8 mouse cellular contexts compared by ENCODE assay signal in genomic region chr4:121004679-121005078, GRCm38 (mm10). TPM values are rescaled to one million over a fixed set of nuclear protein-coding genes. Genes with fewer than 3 reads are reported as not detected.
A peak's percentile ranks its signal among the peaks of the same experiment; 100 is the strongest.
DNase-seq lines count a peak whose midpoint lies in the region; ATAC-seq and TF ChIP-seq lines count a peak whose summit lies in the region.

No protein-coding gene starts in this region.

- peaks cover 22% of the 10 kb centered on the region for H3K4me1 ChIP-seq in heart, adult 2 months (ENCODE audit: control insufficient read depth, insufficient read depth, low read length)
- H3K4me1 ChIP-seq in midbrain, embryonic 15.5 days: peaks cover 32% of the 10 kb centered on the region
- H3K4me1 ChIP-seq in midbrain, embryonic 11.5 days (ENCODE audit: control insufficient read depth, insufficient read depth, low read length): peaks cover 17% of the 10 kb centered on the region
- H3K4me1 ChIP-seq in small intestine, adult 2 months (ENCODE audit: control insufficient read depth, insufficient read depth, insufficient read length, low read length): peaks cover 18% of the 10 kb centered on the region
- peaks cover 24% of the 10 kb centered on the region for H3K4me1 ChIP-seq in forebrain, embryonic 14.5 days (ENCODE audit: control insufficient read depth, insufficient read depth, low read length)

- peaks cover 27% of the 10 kb centered on the region for H3K36me3 ChIP-seq in heart, adult 2 months (ENCODE audit: control insufficient read depth, insufficient read depth, low read length)
- H3K36me3 ChIP-seq in midbrain, embryonic 15.5 days (replicated peaks): no peaks in the 10 kb centered on the region
- H3K36me3 ChIP-seq in midbrain, embryonic 11.5 days (ENCODE audit: control insufficient read depth, insufficient read depth, low read length): no peaks in the 10 kb centered on the region
- H3K36me3 ChIP-seq in small intestine, adult 2 months (ENCODE audit: control insufficient read depth, insufficient read depth, low read length): no peaks in the 10 kb centered on the region
- H3K36me3 ChIP-seq in forebrain, embryonic 14.5 days (ENCODE audit: control insufficient read depth, insufficient read depth, low read length): no peaks in the 10 kb centered on the region

- TF ChIP-seq CTCF in heart, adult 2 months (IDR thresholded peaks at IDR 0.05): no peak
- TF ChIP-seq CTCF in small intestine, adult 2 months (IDR thresholded peaks at IDR 0.05; ENCODE audit: extremely low read depth, insufficient read length, insufficient replicate concordance, low read depth, low read length): no peak

- TF ChIP-seq POLR2A in heart, adult 2 months (IDR thresholded peaks at IDR 0.05; ENCODE audit: insufficient read depth, low read depth, low read length): no peak
- TF ChIP-seq POLR2A in small intestine, adult 2 months (IDR thresholded peaks at IDR 0.05; ENCODE audit: low read depth, low read length): no peak

- 26% methylated on average over 4 of the region's 4 CpGs for WGBS in heart, adult 2 months
- WGBS in midbrain, embryonic 15.5 days: 88% methylated on average over 4 of the region's 4 CpGs
- WGBS in midbrain, embryonic 11.5 days: 86% methylated on average over 4 of the region's 4 CpGs
- WGBS in small intestine, adult 2 months: 52% methylated on average over 4 of the region's 4 CpGs
- 92% methylated on average over 4 of the region's 4 CpGs for WGBS in forebrain, embryonic 14.5 days

- peak in 1 of 2 experiments; percentile 24 for DNase-seq in heart, adult 2 months
- DNase-seq in heart, postnatal 4 days: no peak
- no peak for DNase-seq in midbrain, embryonic 11.5 days (ENCODE audit: low spot score, missing footprints)
- peak; percentile 68 for DNase-seq in induced T-regulatory cell, adult 2 months (ENCODE audit: low read depth)
- no peak for DNase-seq in layer of hippocampus, adult 9-10 months (ENCODE audit: low spot score)
- no peak for DNase-seq in forebrain, embryonic 14.5 days (ENCODE audit: low spot score)

- peak overlapping the region; percentile 31; the same call in 1 of the 2 replicates for H3K27ac ChIP-seq in heart, adult 2 months
- H3K27ac ChIP-seq in midbrain, embryonic 15.5 days: peak overlapping the region; percentile 81; the same call in 1 of the 2 replicates
- no peak overlapping the region for H3K27ac ChIP-seq in midbrain, embryonic 11.5 days (ENCODE audit: low read depth, low read length)
- H3K27ac ChIP-seq in small intestine, adult 2 months (ENCODE audit: insufficient read depth, low read depth, low read length): peak overlapping the region; percentile 57
- H3K27ac ChIP-seq in forebrain, embryonic 14.5 days (ENCODE audit: low read depth, low read length): no peak overlapping the region

- H3K9ac ChIP-seq in heart, adult 2 months (ENCODE audit: low read depth, low read length): no peak overlapping the region
- H3K9ac ChIP-seq in midbrain, embryonic 15.5 days: no peak overlapping the region
- no peak overlapping the region for H3K9ac ChIP-seq in midbrain, embryonic 11.5 days (ENCODE audit: low read length)
- H3K9ac ChIP-seq in forebrain, embryonic 14.5 days (ENCODE audit: low read length): no peak overlapping the region

- no peaks in the 10 kb centered on the region for H3K27me3 ChIP-seq in heart, adult 2 months (ENCODE audit: control insufficient read depth, insufficient read depth, low read length)
- H3K27me3 ChIP-seq in midbrain, embryonic 15.5 days (replicated peaks): no peaks in the 10 kb centered on the region
- H3K27me3 ChIP-seq in midbrain, embryonic 11.5 days (ENCODE audit: control insufficient read depth, insufficient read depth, low read length): no peaks in the 10 kb centered on the region; the same call in 1 of the 2 replicates
- no peaks in the 10 kb centered on the region for H3K27me3 ChIP-seq in small intestine, adult 2 months (ENCODE audit: control insufficient read depth, insufficient read depth, low read length)
- no peaks in the 10 kb centered on the region for H3K27me3 ChIP-seq in forebrain, embryonic 14.5 days (replicated peaks; ENCODE audit: control insufficient read depth, insufficient read depth, low read length)

- no peak for TF ChIP-seq EP300 in heart, adult 2 months (IDR thresholded peaks at IDR 0.05; ENCODE audit: insufficient read depth, low read depth, low read length)

- peaks cover 2% of the 10 kb centered on the region for H3K79me2 ChIP-seq in heart, adult 2 months (replicated peaks; ENCODE audit: control insufficient read depth, insufficient read depth, low read length)

- H3K4me3 ChIP-seq in heart, adult 2 months: no peak overlapping the region
- H3K4me3 ChIP-seq in midbrain, embryonic 15.5 days: no peak overlapping the region
- H3K4me3 ChIP-seq in midbrain, embryonic 11.5 days (ENCODE audit: low read depth, low read length): no peak overlapping the region
- no peak overlapping the region for H3K4me3 ChIP-seq in small intestine, adult 2 months (ENCODE audit: low read depth, low read length)
- no peak overlapping the region for H3K4me3 ChIP-seq in forebrain, embryonic 14.5 days (ENCODE audit: low read depth, low read length)

- H3K9me3 ChIP-seq in midbrain, embryonic 15.5 days: no peaks in the 10 kb centered on the region
- no peaks in the 10 kb centered on the region for H3K9me3 ChIP-seq in midbrain, embryonic 11.5 days (ENCODE audit: control insufficient read depth, low read length)
- no peaks in the 10 kb centered on the region for H3K9me3 ChIP-seq in forebrain, embryonic 14.5 days (replicated peaks; ENCODE audit: control insufficient read depth, low read length)

- no peak overlapping the region for H3K4me2 ChIP-seq in midbrain, embryonic 15.5 days
- H3K4me2 ChIP-seq in midbrain, embryonic 11.5 days: no peak overlapping the region
- H3K4me2 ChIP-seq in forebrain, embryonic 14.5 days (ENCODE audit: low read length): no peak overlapping the region

- intact Hi-C loops in heart, adult 2 months (cut with DNase I): no loop called here

- ATAC-seq in midbrain, embryonic 15.5 days (replicated peaks): no peak
- no peak for ATAC-seq in midbrain, embryonic 11.5 days (ENCODE audit: low FRiP score)
- ATAC-seq in forebrain, embryonic 14.5 days: no peak

RNA-seq across cellular contexts. Expression of gene Smap2, which starts 12.4 kb away (rescaled TPM):
- 10 to 100 TPM; 44.2 to 49.6 TPM for total RNA-seq in heart, adult 2 months (2021)
- 26.7 and 32.2 TPM in 2 replicates for polyA plus RNA-seq in heart, adult 2 months (2012; rRNA removed)
- total RNA-seq in heart, postnatal 4 days (2021): 10 to 100 TPM; 29.2 to 31.0 TPM
- 45.1 and 46.6 TPM in 2 replicates for polyA plus RNA-seq in midbrain, embryonic 15.5 days (2015; fragmentation: Nextera tagmentation; extraction: Ambion mirVana)
- 17.6 and 18.1 TPM in 2 replicates for polyA plus RNA-seq in midbrain, embryonic 11.5 days (2014; fragmentation: Nextera tagmentation; extraction: Ambion mirVana)
- 12.1 and 28.1 TPM in 2 replicates for polyA plus RNA-seq in small intestine, adult 2 months (2012; rRNA removed)
- 35.3 and 40.9 TPM in 2 replicates for polyA plus RNA-seq in forebrain, embryonic 14.5 days (2014; fragmentation: Nextera tagmentation; extraction: Ambion mirVana)

RNA-seq across cellular contexts. Expression of gene Col9a2, which starts 34.5 kb away (rescaled TPM):
- not detected for total RNA-seq in heart, adult 2 months (2021)
- polyA plus RNA-seq in heart, adult 2 months (2012; rRNA removed): 0.06 and 0.31 TPM in 2 replicates
- 1 to 10 TPM; 3.0 TPM for total RNA-seq in heart, postnatal 4 days (2021)
- 18.2 and 19.4 TPM in 2 replicates for polyA plus RNA-seq in midbrain, embryonic 15.5 days (2015; fragmentation: Nextera tagmentation; extraction: Ambion mirVana)
- 2.3 TPM in 2 replicates for polyA plus RNA-seq in midbrain, embryonic 11.5 days (2014; fragmentation: Nextera tagmentation; extraction: Ambion mirVana)
- 0.18 and 0.53 TPM in 2 replicates for polyA plus RNA-seq in small intestine, adult 2 months (2012; rRNA removed)
- 2.2 and 3.8 TPM in 2 replicates for polyA plus RNA-seq in forebrain, embryonic 14.5 days (2014; fragmentation: Nextera tagmentation; extraction: Ambion mirVana)

RNA-seq across cellular contexts. Expression of gene Zfp69, which starts 53.2 kb away (rescaled TPM):
- total RNA-seq in heart, adult 2 months (2021): 1 to 10 TPM in 1 of 2 experiments, under 1 TPM in 1; 0.82 to 1.1 TPM
- polyA plus RNA-seq in heart, adult 2 months (2012; rRNA removed): 1.0 and 1.3 TPM in 2 replicates
- 1 to 10 TPM; 5.6 to 6.1 TPM for total RNA-seq in heart, postnatal 4 days (2021)
- 7.9 and 8.5 TPM in 2 replicates for polyA plus RNA-seq in midbrain, embryonic 15.5 days (2015; fragmentation: Nextera tagmentation; extraction: Ambion mirVana)
- 9.0 and 9.6 TPM in 2 replicates for polyA plus RNA-seq in midbrain, embryonic 11.5 days (2014; fragmentation: Nextera tagmentation; extraction: Ambion mirVana)
- polyA plus RNA-seq in small intestine, adult 2 months (2012; rRNA removed): 0.60 and 1.8 TPM in 2 replicates
- polyA plus RNA-seq in forebrain, embryonic 14.5 days (2014; fragmentation: Nextera tagmentation; extraction: Ambion mirVana): 5.1 and 5.3 TPM in 2 replicates

Comparison
In these comparisons a context has a peak if more than half of its experiments do, and no peak if none do; other contexts are left out.
1. H3K27ac ChIP-seq: peak in heart, adult 2 months (single experiment), midbrain, embryonic 15.5 days (single experiment) and small intestine, adult 2 months (single experiment); none in midbrain, embryonic 11.5 days (single experiment) and forebrain, embryonic 14.5 days (single experiment).